Mouse (Mus musculus): ENCODE measurements around the gene Prkcz.
"Not testable (repeated sequence)": the region's sequence is repeated elsewhere in the genome, so short reads cannot be mapped to it uniquely, and the experiment has no call there.

Gene Prkcz

GRCm38 (mm10) chr4:155283585-155283984 lies 77.6 kb downstream of the Prkcz start:
- DNase-seq (ENCODE audit: low spot score in 2 of 2): no peak

GRCm38 (mm10) chr4:155283001-155283503 lies 78.1 kb downstream of the Prkcz start:
- no peak for DNase-seq (ENCODE audit: low spot score in 2 of 2)

GRCm38 (mm10) chr4:155282231-155282630 lies 78.9 kb downstream of the Prkcz start:
- DNase-seq (ENCODE audit: low spot score in 2 of 2): no peak

GRCm38 (mm10) chr4:155281652-155282051 lies 79.5 kb downstream of the Prkcz start:
- peak in 1 of 2 experiments; percentile 42 for DNase-seq (ENCODE audit: low spot score in 2 of 2)

- no peak for DNase-seq (ENCODE audit: low spot score in 2 of 2)
These were observed 79.9 kb downstream of the Prkcz start for GRCm38 (mm10) chr4:155281227-155281626.

- no peak for DNase-seq (ENCODE audit: low spot score in 2 of 2)
These were observed 80.4 kb downstream of the Prkcz start for GRCm38 (mm10) chr4:155280768-155281121.

GRCm38 (mm10) chr4:155279926-155280767 lies 81.0 kb downstream of the Prkcz start:
- no peak for DNase-seq (ENCODE audit: low spot score in 2 of 2)

- DNase-seq (ENCODE audit: low spot score in 2 of 2): no peak
These were observed 82.1 kb downstream of the Prkcz start for GRCm38 (mm10) chr4:155279054-155279453.

GRCm38 (mm10) chr4:155277963-155278362 lies 83.2 kb downstream of the Prkcz start:
- DNase-seq (ENCODE audit: low spot score in 2 of 2): no peak

- DNase-seq (ENCODE audit: low spot score in 2 of 2): no peak
These were observed 86.3 kb downstream of the Prkcz start for GRCm38 (mm10) chr4:155274851-155275250.

GRCm38 (mm10) chr4:155274451-155274850 lies 86.7 kb downstream of the Prkcz start:
- no peak for DNase-seq (ENCODE audit: low spot score in 2 of 2)

GRCm38 (mm10) chr4:155268382-155268781 lies 92.8 kb downstream of the Prkcz start:
- DNase-seq (ENCODE audit: low spot score in 2 of 2): peak in 1 of 2 experiments; percentile 59

- no peak for DNase-seq (ENCODE audit: low spot score in 2 of 2)
These were observed 93.5 kb downstream of the Prkcz start for GRCm38 (mm10) chr4:155267639-155268175.

- no peak for DNase-seq (ENCODE audit: low spot score in 2 of 2)
These were observed 94.1 kb downstream of the Prkcz start for GRCm38 (mm10) chr4:155267047-155267543.

GRCm38 (mm10) chr4:155264521-155265321 lies 96.4 kb downstream of the Prkcz start:
- no peak for DNase-seq (ENCODE audit: low spot score in 2 of 2)

GRCm38 (mm10) chr4:155252253-155252652 lies 108.9 kb downstream of the Prkcz start:
- DNase-seq (ENCODE audit: low spot score in 2 of 2): no peak

GRCm38 (mm10) chr4:155251147-155251546 lies 110.0 kb downstream of the Prkcz start:
- no peak for DNase-seq (ENCODE audit: low spot score in 2 of 2)

- no peak for DNase-seq (ENCODE audit: low spot score in 2 of 2)
These were observed 110.6 kb downstream of the Prkcz start for GRCm38 (mm10) chr4:155250361-155251117.

GRCm38 (mm10) chr4:155249648-155250351 lies 111.4 kb downstream of the Prkcz start, which contains the start of gene Faap20:
TSS of gene Faap20 (plus strand) at chr4:155249802.
- DNase-seq (ENCODE audit: low spot score in 2 of 2): peak; percentile 74 to 77

- DNase-seq (ENCODE audit: low spot score in 2 of 2): peak; percentile 88 to 94
These were observed 111.9 kb downstream of the Prkcz start for GRCm38 (mm10) chr4:155249257-155249647.

- DNase-seq (ENCODE audit: low spot score in 2 of 2): not testable (repeated sequence)
These were observed 113.1 kb downstream of the Prkcz start for GRCm38 (mm10) chr4:155248054-155248453.
